Mouse (Mus musculus) forebrain, embryonic 13.5 days (tissue): Measurements from ENCODE around the gene Ccdc130. TPM values are rescaled to one million over a fixed set of nuclear protein-coding genes. Genes with fewer than 3 reads are reported as not detected.

Experiments used
- ATAC-seq: fragments of 200-750 bp; cut with Nextera tagmentation; 2 replicates; pipeline ENCODE4 v1.8.0; 2017
- H3K27ac ChIP-seq: fragments of 300-500 bp; sonication (generic); 2 replicates; pipeline ENCODE4 v1.5.1; 2015; ENCODE audit warnings: inconsistent platforms, mild to moderate bottlenecking, moderate library complexity
- H3K27me3 ChIP-seq: fragments of 300-500 bp; sonication (generic); 2 replicates; pipeline ENCODE4 v1.6.1; 2015; ENCODE audit warnings: mild to moderate bottlenecking, inconsistent platforms
- H3K36me3 ChIP-seq: fragments of 300-500 bp; sonication (generic); 2 replicates; pipeline ENCODE4 v1.6.1; 2015; ENCODE audit warnings: mild to moderate bottlenecking, inconsistent platforms; ENCODE audit not compliant: poor library complexity, severe bottlenecking
- H3K4me1 ChIP-seq: fragments of 300-500 bp; sonication (generic); 2 replicates; pipeline ENCODE4 v1.6.1; 2015; ENCODE audit warnings: inconsistent platforms
- H3K4me2 ChIP-seq: fragments of 300-500 bp; sonication (generic); 2 replicates; pipeline ENCODE4 v1.6.1; 2015; ENCODE audit warnings: inconsistent platforms, mild to moderate bottlenecking, moderate library complexity
- H3K4me3 ChIP-seq: fragments of 300-500 bp; sonication (generic); 2 replicates; pipeline ENCODE4 v1.5.1; 2015; ENCODE audit warnings: mild to moderate bottlenecking, inconsistent platforms
- H3K9ac ChIP-seq: fragments of 300-500 bp; sonication (generic); 2 replicates; pipeline ENCODE4 v1.6.1; 2015; ENCODE audit warnings: mild to moderate bottlenecking, inconsistent platforms
- H3K9me3 ChIP-seq: fragments of 300-500 bp; sonication (generic); replicated peaks from 2 replicates; pipeline ENCODE4 v1.6.1; 2016; ENCODE audit warnings: inconsistent platforms
- WGBS: fragments of 180-500 bp; shearing (Covaris S2); methylation state at CpG from one replicate; pipeline ENCODE4 v1.1.7; 2015; 5-methylcytosine and 5-hydroxymethylcytosine counted together
- polyA plus RNA-seq: library from polyadenylated mRNA; unstranded; fragments of >200 nt; fragmentation: Nextera tagmentation; extraction: Ambion mirVana; gene quantifications from 2 replicates; pipeline ENCODE4 v1.2.1, GENCODE M21; 2015

Gene Ccdc130
- polyA plus RNA-seq, 1 experiment from 2014 or later: 26.8 TPM

DNA sequence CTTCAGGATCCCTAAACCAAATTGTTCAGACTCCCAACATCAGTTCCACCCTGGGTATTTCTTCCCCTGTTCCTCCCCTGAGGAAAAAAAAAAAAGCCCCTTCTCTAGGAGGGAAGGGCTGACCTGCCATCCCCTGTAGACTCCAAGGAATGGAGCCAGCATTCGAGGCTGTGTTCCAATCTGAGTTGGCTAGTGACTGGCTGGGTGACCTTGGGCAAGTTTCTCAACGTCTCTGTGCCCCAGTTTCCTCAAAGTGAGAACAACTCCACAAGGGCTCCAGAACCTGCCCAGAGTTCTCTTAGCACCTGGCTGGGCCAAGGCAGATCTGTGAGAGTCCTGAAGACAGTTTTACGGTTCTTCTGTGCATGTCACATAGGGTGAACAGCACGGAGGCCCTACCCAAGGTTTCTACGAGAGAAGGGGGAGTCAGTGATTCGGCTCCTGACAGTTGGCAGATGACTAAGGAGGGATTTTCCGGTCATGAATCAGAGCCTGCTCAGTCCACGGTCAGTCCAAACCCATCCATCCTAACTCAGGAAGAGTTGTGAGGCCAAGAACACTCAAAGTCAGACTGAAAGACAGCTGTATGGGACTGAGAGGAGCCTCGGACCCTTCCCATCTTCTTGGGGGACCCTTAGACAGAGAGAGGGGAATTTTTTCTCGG is 34.3 kb downstream of the Ccdc130 start:
- peak overlapping the region; percentile 71 for H3K4me3 ChIP-seq
- H3K9me3 ChIP-seq: no peaks in the 10 kb centered on the region
- H3K27ac ChIP-seq: peak overlapping the region; percentile 20; the same call in 1 of the 2 replicates
- 38% methylated on average over 10 of the region's 10 CpGs for WGBS
- peak overlapping the region; percentile 78 for H3K4me2 ChIP-seq
- peak overlapping the region; percentile 92 for H3K9ac ChIP-seq
- H3K4me1 ChIP-seq: peaks cover 44% of the 10 kb centered on the region
- no peak for ATAC-seq
- H3K36me3 ChIP-seq: peaks cover 41% of the 10 kb centered on the region
- no peaks in the 10 kb centered on the region for H3K27me3 ChIP-seq

DNA sequence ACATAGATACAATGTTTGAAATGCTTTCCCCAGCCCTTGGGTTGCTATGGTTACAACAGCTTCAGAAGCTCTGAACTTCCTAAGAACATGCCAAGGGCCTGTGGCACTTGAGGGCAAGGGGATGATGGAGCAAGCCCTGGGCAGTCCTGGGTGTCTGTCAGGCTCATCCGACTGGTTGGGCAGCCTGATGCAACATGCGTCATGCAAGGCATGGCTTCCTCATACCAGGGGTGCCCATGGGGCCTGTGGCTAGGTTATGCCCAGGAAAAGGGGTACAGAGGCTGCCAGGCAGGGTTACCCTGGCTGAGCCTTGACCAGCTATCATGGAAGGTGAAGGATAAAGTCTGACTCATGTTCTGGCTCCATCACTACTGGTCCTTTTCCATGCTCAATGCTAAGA is 37.1 kb downstream of the Ccdc130 start:
- 94% methylated on average over 2 of the region's 2 CpGs for WGBS
- Histone ChIP-seq H3K9ac (peak overlapping the region; percentile 16; the same call in 1 of the 2 replicates), H3K27me3 (no peaks in the 10 kb centered on the region), H3K4me2 (no peak overlapping the region), H3K36me3 (peaks cover 69% of the 10 kb centered on the region), H3K4me3 (no peak overlapping the region), H3K27ac (no peak overlapping the region), H3K9me3 (no peaks in the 10 kb centered on the region), H3K4me1 (peaks cover 43% of the 10 kb centered on the region)
- no peak for ATAC-seq

DNA sequence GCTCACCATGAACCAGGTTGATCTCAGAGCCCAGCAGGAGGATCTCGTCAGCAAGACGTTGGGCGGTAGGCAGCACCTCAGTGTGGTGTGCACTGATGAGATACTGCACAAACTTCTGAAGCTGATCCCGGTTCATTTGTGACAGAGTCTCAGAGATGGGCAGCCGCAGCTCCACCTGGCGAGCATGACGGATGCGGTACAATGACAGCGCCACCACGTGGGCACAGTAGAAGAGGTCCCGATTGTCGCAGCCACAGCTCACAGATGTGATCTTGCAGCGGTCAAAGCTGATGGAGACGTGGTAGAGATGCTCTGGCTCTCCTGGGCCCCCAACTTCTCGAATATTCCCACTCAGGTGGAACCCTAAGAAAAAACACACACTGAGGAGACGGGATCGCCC is 39.4 kb downstream of the Ccdc130 start:
- H3K4me1 ChIP-seq: peaks cover 32% of the 10 kb centered on the region
- no peak for ATAC-seq
- 75% methylated on average over 17 of the region's 17 CpGs for WGBS
- no peak overlapping the region for H3K4me2 ChIP-seq
- no peaks in the 10 kb centered on the region for H3K9me3 ChIP-seq
- H3K9ac ChIP-seq: no peak overlapping the region
- H3K4me3 ChIP-seq: no peak overlapping the region
- H3K27ac ChIP-seq: no peak overlapping the region
- H3K27me3 ChIP-seq: no peaks in the 10 kb centered on the region
- peaks cover 92% of the 10 kb centered on the region for H3K36me3 ChIP-seq

DNA sequence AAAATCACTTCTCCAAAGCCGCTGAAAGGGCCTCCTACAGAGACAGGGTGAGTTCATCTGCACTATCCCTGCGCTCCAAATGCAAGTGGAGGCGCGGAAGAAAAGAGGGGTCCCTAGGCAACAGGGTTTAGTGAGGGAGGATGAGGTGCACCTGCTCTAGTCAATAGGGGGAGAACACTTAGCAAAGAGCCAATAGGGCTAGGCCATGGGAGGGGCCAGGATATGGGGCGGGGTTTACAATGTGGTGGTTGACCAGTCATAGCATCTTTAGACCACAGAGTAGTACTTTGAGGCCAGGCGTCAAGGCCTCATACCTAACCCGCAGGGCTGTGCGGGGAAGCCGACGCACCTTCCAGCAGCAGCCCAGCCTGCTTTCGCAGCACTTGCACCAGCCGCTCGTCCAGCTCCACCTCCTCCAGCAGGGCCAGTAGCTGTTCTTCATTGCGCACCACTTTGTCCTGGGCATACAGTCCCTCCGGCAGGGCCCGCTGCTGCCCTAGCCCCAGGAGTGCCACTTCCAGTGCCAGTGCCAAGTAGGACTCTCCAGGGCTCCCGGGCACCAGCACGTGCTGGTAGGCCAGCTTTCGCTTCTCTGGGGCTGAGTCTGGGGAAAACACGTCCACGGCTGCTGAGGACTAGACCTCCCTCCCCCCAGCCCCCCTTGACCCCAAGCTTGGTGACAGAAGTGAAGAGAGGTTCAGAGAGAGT is 46.7 kb downstream of the Ccdc130 start:
- Histone ChIP-seq H3K36me3 (peaks cover 98% of the 10 kb centered on the region), H3K27ac (no peak overlapping the region), H3K9me3 (no peaks in the 10 kb centered on the region), H3K9ac (no peak overlapping the region), H3K27me3 (no peaks in the 10 kb centered on the region), H3K4me1 (no peaks in the 10 kb centered on the region), H3K4me3 (no peak overlapping the region), H3K4me2 (no peak overlapping the region)
- 0 out of 2 replicates have a peak, but pooled peaks have one; percentile 45 for ATAC-seq
- WGBS: 80% methylated on average over 21 of the region's 21 CpGs

DNA sequence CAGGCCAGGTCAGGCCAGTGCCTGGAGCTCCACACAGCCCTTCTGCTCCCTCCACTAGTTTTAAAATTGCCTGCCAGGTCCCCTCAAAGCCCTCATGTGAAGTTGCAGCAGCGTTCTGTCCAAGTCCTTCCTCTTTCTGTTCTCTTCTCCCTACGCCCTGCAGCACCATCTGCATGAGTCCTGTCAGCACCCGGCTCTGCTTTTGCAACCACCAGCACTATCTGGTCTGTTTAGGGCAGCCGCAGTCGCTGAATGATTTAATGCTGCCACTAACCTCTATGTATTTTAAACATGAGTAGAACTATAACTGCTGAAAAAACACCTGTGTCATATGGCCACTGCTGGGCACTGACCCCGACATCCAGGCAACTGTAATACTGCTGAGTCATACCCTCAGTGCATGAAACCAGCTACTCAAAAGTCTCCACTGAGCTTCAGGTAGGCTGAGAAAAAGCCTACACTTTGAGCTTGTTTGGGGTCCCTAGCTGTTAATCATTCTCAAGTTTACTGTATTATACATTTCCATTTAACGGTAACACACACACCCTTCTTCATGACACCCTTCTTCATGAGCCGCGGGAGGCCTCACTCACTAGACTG is 47.5 kb downstream of the Ccdc130 start:
- WGBS: 97% methylated on average over 9 of the region's 9 CpGs
- Histone ChIP-seq H3K9ac (no peak overlapping the region), H3K36me3 (peaks cover 98% of the 10 kb centered on the region), H3K4me1 (no peaks in the 10 kb centered on the region), H3K27ac (no peak overlapping the region), H3K27me3 (no peaks in the 10 kb centered on the region), H3K9me3 (no peaks in the 10 kb centered on the region), H3K4me3 (no peak overlapping the region), H3K4me2 (no peak overlapping the region)
- no peak for ATAC-seq

DNA sequence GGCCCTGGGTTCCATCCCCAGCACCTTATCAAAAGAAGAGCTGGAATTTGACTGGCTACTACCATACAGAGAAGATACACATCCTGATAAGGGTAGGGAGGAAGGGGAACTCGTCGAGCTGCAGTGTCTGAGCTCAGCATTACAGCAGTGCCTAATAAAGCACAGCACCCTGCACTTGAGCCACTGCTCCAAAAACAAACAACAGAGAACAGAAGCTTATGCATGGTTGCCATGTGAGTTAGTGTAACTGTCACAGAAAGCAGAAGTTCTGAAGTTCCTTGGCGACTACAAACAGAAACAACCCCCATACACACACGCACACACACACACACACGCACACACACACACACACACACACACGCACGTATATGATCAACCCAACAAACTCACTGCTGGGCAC is 50.1 kb downstream of the Ccdc130 start:
- Histone ChIP-seq H3K27ac (no peak overlapping the region), H3K4me3 (no peak overlapping the region), H3K9me3 (no peaks in the 10 kb centered on the region), H3K36me3 (peaks cover 98% of the 10 kb centered on the region), H3K4me2 (no peak overlapping the region), H3K9ac (no peak overlapping the region), H3K27me3 (no peaks in the 10 kb centered on the region), H3K4me1 (no peaks in the 10 kb centered on the region)
- no peak for ATAC-seq
- WGBS: 89% methylated on average over 7 of the region's 7 CpGs

DNA sequence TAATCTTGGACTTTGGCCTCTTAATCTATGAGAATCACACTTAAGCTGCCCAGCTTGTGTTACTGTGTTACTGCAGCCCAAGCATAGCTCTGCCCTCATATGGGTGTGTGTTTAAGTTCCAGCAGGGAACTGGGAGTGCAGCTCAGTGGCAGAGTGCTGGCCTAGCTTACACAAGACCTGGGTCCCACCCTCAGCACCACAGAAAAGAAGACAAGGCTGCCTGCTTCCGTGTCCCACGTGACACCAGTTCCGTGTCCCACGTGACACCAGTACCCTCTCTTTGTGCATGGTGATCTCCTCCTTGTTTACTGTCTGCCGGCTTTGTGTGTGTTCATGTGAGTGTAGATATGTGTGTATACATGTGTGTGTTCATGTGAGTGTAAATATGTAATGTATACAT is 52.0 kb downstream of the Ccdc130 start:
- 96% methylated on average over 5 of the region's 5 CpGs for WGBS
- H3K4me3 ChIP-seq: no peak overlapping the region
- no peaks in the 10 kb centered on the region for H3K4me1 ChIP-seq
- no peaks in the 10 kb centered on the region for H3K9me3 ChIP-seq
- no peaks in the 10 kb centered on the region for H3K27me3 ChIP-seq
- no peak overlapping the region for H3K9ac ChIP-seq
- ATAC-seq: no peak
- H3K4me2 ChIP-seq: no peak overlapping the region
- H3K36me3 ChIP-seq: peaks cover 98% of the 10 kb centered on the region
- H3K27ac ChIP-seq: no peak overlapping the region

DNA sequence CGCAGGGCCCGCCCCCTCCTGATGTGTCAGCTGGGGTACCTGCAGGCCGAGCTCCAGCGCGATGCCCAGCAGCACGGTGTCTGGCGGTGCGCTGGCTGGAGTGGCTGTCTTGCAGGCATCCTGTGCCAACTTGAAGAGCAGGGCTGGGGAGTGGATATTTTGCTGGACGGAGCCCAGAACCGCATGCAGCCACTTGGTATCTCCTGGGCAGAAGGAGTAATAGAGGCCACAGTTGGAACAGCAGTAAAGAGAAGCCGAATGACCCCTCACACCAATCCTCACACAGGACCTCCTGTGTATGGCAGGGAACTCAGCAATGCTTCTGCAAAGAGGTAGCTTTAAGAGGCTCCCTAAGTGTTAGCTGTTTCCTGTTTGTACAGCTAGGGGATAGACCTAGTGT is 53.0 kb downstream of the Ccdc130 start:
- H3K4me1 ChIP-seq: no peaks in the 10 kb centered on the region
- H3K27ac ChIP-seq: no peak overlapping the region
- H3K27me3 ChIP-seq: no peaks in the 10 kb centered on the region
- no peak overlapping the region for H3K4me2 ChIP-seq
- no peak overlapping the region for H3K4me3 ChIP-seq
- H3K36me3 ChIP-seq: peaks cover 98% of the 10 kb centered on the region
- WGBS: 97% methylated on average over 11 of the region's 11 CpGs
- H3K9me3 ChIP-seq: no peaks in the 10 kb centered on the region
- H3K9ac ChIP-seq: no peak overlapping the region
- no peak for ATAC-seq

DNA sequence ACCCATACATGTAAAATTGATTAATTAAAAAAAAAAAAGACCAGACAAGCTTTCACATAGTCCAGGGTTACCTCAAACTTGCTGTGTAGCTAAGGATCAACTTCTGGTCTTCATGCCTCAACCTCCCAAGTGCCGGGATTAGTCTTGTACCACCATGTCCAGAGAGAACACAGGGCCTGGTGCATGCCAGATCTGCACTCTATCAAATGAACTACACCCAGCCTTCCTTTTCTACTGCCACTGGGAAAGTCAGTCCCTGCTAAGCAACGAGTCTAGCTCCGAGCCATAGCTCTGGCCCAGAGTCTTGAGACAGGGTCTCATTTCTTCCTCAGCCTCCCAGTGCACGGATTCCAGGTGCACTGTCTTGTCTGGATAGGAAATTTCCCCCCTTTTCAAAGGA is 56.9 kb downstream of the Ccdc130 start:
- no peak overlapping the region for H3K4me2 ChIP-seq
- peaks cover 22% of the 10 kb centered on the region for H3K4me1 ChIP-seq
- no peak overlapping the region for H3K9ac ChIP-seq
- peaks cover 90% of the 10 kb centered on the region for H3K36me3 ChIP-seq
- 89% methylated on average over 4 of the region's 4 CpGs for WGBS
- no peak overlapping the region for H3K27ac ChIP-seq
- H3K4me3 ChIP-seq: no peak overlapping the region
- no peaks in the 10 kb centered on the region for H3K9me3 ChIP-seq
- no peaks in the 10 kb centered on the region for H3K27me3 ChIP-seq
- ATAC-seq: no peak

DNA sequence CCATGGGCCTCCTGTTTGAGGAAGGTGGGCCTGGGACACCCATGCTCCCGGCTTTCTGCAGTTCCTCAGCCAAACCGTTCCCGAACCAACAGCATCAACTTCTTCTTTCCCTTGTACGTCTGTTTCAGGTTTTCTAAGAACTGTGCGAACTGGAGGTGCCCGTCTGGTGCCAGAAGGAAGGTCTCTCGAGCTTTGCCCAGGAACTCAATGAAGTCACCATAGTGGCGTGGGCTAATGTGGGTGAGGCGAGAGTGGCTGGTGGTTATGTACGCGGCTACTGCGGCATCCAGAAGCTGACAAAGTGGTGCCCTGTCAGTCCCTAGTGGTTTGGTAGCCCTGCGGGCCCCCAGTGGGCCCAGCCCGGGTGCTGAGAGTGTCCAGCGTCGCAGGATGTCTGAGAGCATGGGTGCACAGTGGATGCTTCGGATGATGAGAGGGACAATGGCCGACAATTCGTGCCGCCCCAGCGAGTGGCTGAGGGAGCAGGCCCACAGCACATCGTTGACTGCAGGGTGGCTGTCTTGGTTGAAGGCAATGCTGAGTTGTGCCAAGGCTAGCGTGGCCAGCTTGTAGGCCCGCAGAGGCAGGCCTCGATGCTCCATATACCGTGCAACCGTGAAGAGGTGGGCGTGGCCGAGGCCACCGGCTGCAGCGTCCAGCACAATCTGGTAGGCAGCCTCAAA is 58.2 kb downstream of the Ccdc130 start:
- 93% methylated on average over 31 of the region's 31 CpGs for WGBS
- no peak overlapping the region for H3K9ac ChIP-seq
- H3K4me1 ChIP-seq: peaks cover 29% of the 10 kb centered on the region
- H3K4me2 ChIP-seq: no peak overlapping the region
- no peak overlapping the region for H3K27ac ChIP-seq
- no peak for ATAC-seq
- H3K36me3 ChIP-seq: peaks cover 77% of the 10 kb centered on the region
- no peaks in the 10 kb centered on the region for H3K27me3 ChIP-seq
- no peaks in the 10 kb centered on the region for H3K9me3 ChIP-seq
- no peak overlapping the region for H3K4me3 ChIP-seq

DNA sequence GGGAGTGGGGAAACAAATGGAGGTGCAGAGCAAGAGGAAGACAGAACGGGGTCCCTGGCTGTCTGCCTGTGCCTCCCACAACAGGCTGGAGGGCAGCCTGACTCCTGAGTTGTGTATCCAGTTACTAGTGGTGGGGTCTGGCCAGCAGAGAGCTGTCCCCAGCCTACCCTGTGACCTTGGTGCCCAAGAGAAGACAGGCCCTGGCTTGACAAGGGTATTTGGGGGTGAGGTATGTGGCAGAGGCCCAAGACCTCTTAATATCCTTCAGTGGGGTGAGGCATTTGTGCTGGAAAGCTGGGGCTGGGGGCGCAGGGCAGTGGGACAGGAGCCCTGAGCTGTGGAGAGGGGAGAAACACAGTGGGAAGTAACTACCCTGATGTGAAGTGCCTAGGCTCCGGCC is 59.0 kb downstream of the Ccdc130 start:
- no peak for ATAC-seq
- WGBS: 98% methylated on average over 3 of the region's 3 CpGs
- H3K4me1 ChIP-seq: peaks cover 29% of the 10 kb centered on the region

More for the DNA sequence above, 59.0 kb downstream of the Ccdc130 start:
- H3K9me3 ChIP-seq: no peaks in the 10 kb centered on the region
- H3K27me3 ChIP-seq: no peaks in the 10 kb centered on the region
- H3K27ac ChIP-seq: no peak overlapping the region
- no peak overlapping the region for H3K4me3 ChIP-seq
- no peak overlapping the region for H3K9ac ChIP-seq
- H3K4me2 ChIP-seq: no peak overlapping the region
- peaks cover 69% of the 10 kb centered on the region for H3K36me3 ChIP-seq
